ENCODE assay signal across 8 mouse cellular contexts in the genomic region with DNA sequence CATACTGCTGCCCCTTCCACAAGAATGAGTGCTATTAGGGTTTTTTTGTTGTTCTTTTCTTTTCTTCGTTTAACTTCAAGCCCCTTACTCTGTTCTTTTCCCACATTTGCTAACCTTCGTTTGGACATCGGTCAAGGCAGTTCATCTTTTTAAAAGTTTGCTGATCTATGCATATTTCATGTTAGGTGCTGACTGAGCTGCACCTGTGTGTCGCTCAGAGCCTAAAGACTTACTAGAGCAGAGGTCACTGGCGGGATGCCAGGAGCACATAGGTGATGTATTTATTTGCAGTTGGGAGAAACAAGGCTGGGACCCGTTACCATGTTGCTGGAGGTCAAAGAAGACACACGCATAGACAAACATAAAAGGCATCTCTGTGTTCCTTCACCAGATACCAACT. TPM values are rescaled to one million over a fixed set of nuclear protein-coding genes. Genes with fewer than 3 reads are reported as not detected.
DNase-seq lines count a peak whose midpoint lies in the region; ATAC-seq and TF ChIP-seq lines count a peak whose summit lies in the region.

No protein-coding gene starts in this region.

- no peak for ATAC-seq in heart, embryonic 15.5 days (replicated peaks; ENCODE audit: insufficient number of reproducible peaks, insufficient read depth, low FRiP score, low read depth)
- ATAC-seq in erythroblast, adult 5-6 weeks (replicated peaks; ENCODE audit: low FRiP score, poor library complexity, severe bottlenecking), result no peak
- no peak for ATAC-seq in intestine, postnatal 0 days

- peaks cover 50% of the 10 kb centered on the region for H3K4me1 ChIP-seq in heart, embryonic 15.5 days (replicated peaks)
- 0 out of 2 replicates have a peak, but pooled peaks cover 5% of the 10 kb centered on the region for H3K4me1 ChIP-seq in intestine, postnatal 0 days (replicated peaks; ENCODE audit: control insufficient read depth, insufficient read depth, low read length)

- TF ChIP-seq CTCF in gastrocnemius, adult 2 months (IDR thresholded peaks at IDR 0.05), result no peak
- TF ChIP-seq CTCF in intestine, postnatal 0 days (IDR thresholded peaks at IDR 0.05; ENCODE audit: low read depth), result no peak

- intact Hi-C loops in gastrocnemius, adult 2 months (cut with DNase I), result no loop called here

- 48% methylated on average over 7 of the region's 7 CpGs for WGBS in heart, embryonic 15.5 days
- 39% methylated on average over 7 of the region's 7 CpGs for WGBS in intestine, postnatal 0 days

- H3K36me3 ChIP-seq in heart, embryonic 15.5 days, result peaks cover 22% of the 10 kb centered on the region
- peaks cover 11% of the 10 kb centered on the region; the same call in 1 of the 2 replicates for H3K36me3 ChIP-seq in intestine, postnatal 0 days (ENCODE audit: control insufficient read depth, insufficient read depth)

- DNase-seq in gastrocnemius, adult 2 months, result peak; percentile 62
- DNase-seq in gastrocnemius, postnatal 4 days (ENCODE audit: low spot score in 2 of 2), result no peak
- peak; percentile 54 for DNase-seq in MN1 (ENCODE audit: low spot score)
- peak; percentile 55 for DNase-seq in liver
- no peak for DNase-seq in thymus, postnatal 14 days

- H3K27me3 ChIP-seq in heart, embryonic 15.5 days, result no peaks in the 10 kb centered on the region
- H3K27me3 ChIP-seq in intestine, postnatal 0 days (replicated peaks; ENCODE audit: control insufficient read depth, insufficient read depth, low read length), result no peaks in the 10 kb centered on the region; the same call in 1 of the 2 replicates

- H3K9ac ChIP-seq in heart, embryonic 15.5 days, result peak overlapping the region; percentile 54; the same call in 1 of the 2 replicates
- H3K9ac ChIP-seq in intestine, postnatal 0 days (ENCODE audit: low read depth, low read length), result no peak overlapping the region

- H3K4me2 ChIP-seq in heart, embryonic 15.5 days, result peak overlapping the region; percentile 63
- H3K4me2 ChIP-seq in intestine, postnatal 0 days (replicated peaks; ENCODE audit: low read depth), result no peak overlapping the region

- H3K9me3 ChIP-seq in heart, embryonic 15.5 days (replicated peaks), result no peaks in the 10 kb centered on the region
- no peaks in the 10 kb centered on the region for H3K9me3 ChIP-seq in intestine, postnatal 0 days (ENCODE audit: control insufficient read depth)

- H3K4me3 ChIP-seq in gastrocnemius, adult 2 months, result peak overlapping the region; percentile 75
- H3K4me3 ChIP-seq in heart, embryonic 15.5 days, result no peak overlapping the region
- H3K4me3 ChIP-seq in intestine, postnatal 0 days (ENCODE audit: low read depth, low read length), result no peak overlapping the region

- H3K27ac ChIP-seq in gastrocnemius, adult 2 months, result peak overlapping the region; percentile 96
- peak overlapping the region; percentile 100 for H3K27ac ChIP-seq in heart, embryonic 15.5 days
- H3K27ac ChIP-seq in intestine, postnatal 0 days (ENCODE audit: low read depth, low read length), result no peak overlapping the region

RNA-seq across cellular contexts. Expression of a gene that starts 1.1 kb away (rescaled TPM):
- total RNA-seq in gastrocnemius, adult 2 months (2021), result 1,000 to 10,000 TPM; 2,736 to 3,418 TPM
- 1,000 to 10,000 TPM; 1,578 to 1,616 TPM for total RNA-seq in gastrocnemius, postnatal 4 days (2021)
- polyA plus RNA-seq in heart, embryonic 15.5 days (2015; fragmentation: Nextera tagmentation; extraction: Ambion mirVana), result 2,014 and 2,378 TPM in 2 replicates
- total RNA-seq in erythroblast, adult 5-6 weeks (2015; ENCODE audit: low replicate concordance), result 10.7 and 12.9 TPM in 2 replicates
- total RNA-seq in erythroblast, adult 5-6 weeks (2017; ENCODE audit: low replicate concordance), result 10.6 and 15.1 TPM in 2 replicates
- polyA plus RNA-seq in intestine, postnatal 0 days (2015; fragmentation: Nextera tagmentation; extraction: Ambion mirVana), result 230 TPM in 2 replicates

Comparison
In these comparisons a context has a peak if more than half of its experiments do, and no peak if none do; other contexts are left out.
1. DNase-seq: peak in gastrocnemius, adult 2 months (single experiment), MN1 (single experiment) and liver (single experiment); none in gastrocnemius, postnatal 4 days (0 of 2) and thymus, postnatal 14 days (single experiment).
2. RNA of a gene that starts 1.1 kb away (total RNA-seq): 2,736 to 3,418 TPM in gastrocnemius, adult 2 months and 1,578 to 1,616 TPM in gastrocnemius, postnatal 4 days; 10.6 to 15.1 TPM in erythroblast, adult 5-6 weeks; every median in the first group is over 10 times any median in the second.